Mouse (Mus musculus) CH12.LX (cell line): ENCODE data around the gene Fam160a1. TPM values are rescaled to one million over a fixed set of nuclear protein-coding genes. Genes with fewer than 3 reads are reported as not detected.

Experiments used
- DNase-seq: peaks from one replicate; pipeline ENCODE4 v3.0.0-alpha.2; 2013; ENCODE audit errors: extremely low read depth
- H3K27ac ChIP-seq: 2 replicates; pipeline ENCODE4 v1.5.1; 2012; ENCODE audit warnings: low read depth, mild to moderate bottlenecking, control low read depth, moderate library complexity; ENCODE audit not compliant: insufficient read depth
- H3K27me3 ChIP-seq: replicated peaks from 2 replicates; pipeline ENCODE3; 2012; ENCODE audit warnings: inconsistent platforms
- H3K36me3 ChIP-seq, 2 experiments: replicated peaks in 1 of 2; 2 replicates each; pipeline versions ENCODE3 to v1.6.1; 2012; ENCODE audit warnings: inconsistent platforms in 1 of 2, low read length in 1 of 2, mild to moderate bottlenecking in 1 of 2, mixed read lengths in 1 of 2, moderate library complexity in 1 of 2; ENCODE audit not compliant: control insufficient read depth in 1 of 2, insufficient read depth in 1 of 2
- H3K4me1 ChIP-seq, 2 experiments: 2 replicates each; pipeline ENCODE4 v1.6.1; 2012; ENCODE audit warnings: inconsistent platforms in 1 of 2, moderate library complexity in 1 of 2; ENCODE audit not compliant: insufficient read depth in 2 of 2, control insufficient read depth in 1 of 2
- H3K4me2 ChIP-seq: 2 replicates; pipeline ENCODE4 v1.6.1; 2012; ENCODE audit warnings: low read depth, mild to moderate bottlenecking, control low read depth; ENCODE audit not compliant: poor library complexity, insufficient read depth, severe bottlenecking
- H3K4me3 ChIP-seq, 3 experiments: fragments of 150-350 bp in 1 of 3; sonication (generic) in 1 of 3; replicated peaks in 1 of 3; 2 replicates each; pipeline versions ENCODE3 to v1.5.1; 2011 to 2012; ENCODE audit warnings: low read depth in 2 of 3, low read length in 2 of 3, mild to moderate bottlenecking in 2 of 3, moderate library complexity in 2 of 3, control low read depth in 1 of 3, improper control_type of control experiment in 1 of 3, inconsistent platforms in 1 of 3, mixed read lengths in 1 of 3; ENCODE audit not compliant: poor library complexity in 1 of 3
- H3K79me2 ChIP-seq: replicated peaks from 2 replicates; pipeline ENCODE4 v1.6.1; 2012; ENCODE audit warnings: mild to moderate bottlenecking, moderate library complexity; ENCODE audit not compliant: control insufficient read depth, poor library complexity, insufficient read depth, severe bottlenecking; ENCODE audit errors: extremely low read depth
- H3K9ac ChIP-seq: 2 replicates; pipeline ENCODE4 v1.6.1; 2012; ENCODE audit warnings: low read depth, mild to moderate bottlenecking, control low read depth, moderate library complexity; ENCODE audit not compliant: insufficient read depth
- H3K9me3 ChIP-seq: replicated peaks from 2 replicates; pipeline ENCODE3; 2012; ENCODE audit warnings: low read length, inconsistent platforms, mixed read lengths
- CHD2 ChIP-seq: IDR thresholded peaks from 2 replicates; pipeline ENCODE4 v1.6.1; 2011; ENCODE audit warnings: low read length, improper control_type of control experiment
- CTCF ChIP-seq, 2 experiments: IDR thresholded peaks in 1 of 2; conservative IDR thresholded peaks in 1 of 2; 2 replicates each; pipeline ENCODE4 v1.5.1; 2011 to 2012; ENCODE audit warnings: low read depth in 2 of 2, low read length in 2 of 2, improper control_type of control experiment in 1 of 2, inconsistent platforms in 1 of 2, mild to moderate bottlenecking in 1 of 2, moderate library complexity in 1 of 2
- E2F4 ChIP-seq: IDR thresholded peaks from 2 replicates; pipeline ENCODE4 v1.6.1; 2011; ENCODE audit warnings: low read depth, low read length, improper control_type of control experiment; ENCODE audit not compliant: insufficient replicate concordance
- GABPA ChIP-seq: IDR thresholded peaks from 2 replicates; pipeline ENCODE4 v1.6.1; 2012; ENCODE audit warnings: low read depth, low read length, improper control_type of control experiment, inconsistent platforms; ENCODE audit not compliant: insufficient replicate concordance
- HCFC1 ChIP-seq: IDR thresholded peaks from 2 replicates; pipeline ENCODE4 v1.6.1; 2012; ENCODE audit warnings: low read depth, mild to moderate bottlenecking, inconsistent platforms, low read length, improper control_type of control experiment
- IRF4 ChIP-seq: IDR thresholded peaks from 2 replicates; pipeline ENCODE4 v1.6.1; 2014; ENCODE audit warnings: low read depth, mild to moderate bottlenecking, inconsistent platforms, low read length, improper control_type of control experiment
- JUND ChIP-seq: conservative IDR thresholded peaks from 2 replicates; pipeline ENCODE4 v1.6.1; 2011; ENCODE audit warnings: low read depth, low read length, improper control_type of control experiment
- KAT2A ChIP-seq: IDR thresholded peaks from 2 replicates; pipeline ENCODE4 v1.6.1; 2012; ENCODE audit warnings: low read length, improper control_type of control experiment, inconsistent platforms; ENCODE audit not compliant: insufficient replicate concordance
- MAFK ChIP-seq: IDR thresholded peaks from 2 replicates; pipeline ENCODE4 v1.6.1; 2011; ENCODE audit warnings: low read length, improper control_type of control experiment; ENCODE audit not compliant: insufficient replicate concordance
- MAX ChIP-seq: IDR thresholded peaks from 2 replicates; pipeline ENCODE4 v1.6.1; 2011; ENCODE audit warnings: low read length, improper control_type of control experiment
- PAX5 ChIP-seq: IDR thresholded peaks from 2 replicates; pipeline ENCODE4 v1.6.1; 2012; ENCODE audit warnings: low read length, inconsistent platforms, mixed read lengths
- POLR2A ChIP-seq: IDR thresholded peaks from 2 replicates; pipeline ENCODE4 v1.6.1; 2011; ENCODE audit warnings: low read depth, mild to moderate bottlenecking, improper control_type of control experiment, low read length
- POLR2AphosphoS2 ChIP-seq: IDR thresholded peaks from 2 replicates; pipeline ENCODE4 v1.6.1; 2011; ENCODE audit warnings: low read depth, low read length, improper control_type of control experiment
- SIN3A ChIP-seq: IDR thresholded peaks from 2 replicates; pipeline ENCODE4 v1.6.1; 2012; ENCODE audit warnings: low read length, improper control_type of control experiment, inconsistent platforms
- TBP ChIP-seq: conservative IDR thresholded peaks from 2 replicates; pipeline ENCODE4 v1.6.1; 2011; ENCODE audit warnings: low read depth, low read length, improper control_type of control experiment
- UBTF ChIP-seq: IDR thresholded peaks from 2 replicates; pipeline ENCODE4 v1.6.1; 2012; ENCODE audit warnings: low read depth, mild to moderate bottlenecking, inconsistent platforms, low read length, improper control_type of control experiment, moderate library complexity
- ZNF384 ChIP-seq: IDR thresholded peaks from 2 replicates; pipeline ENCODE4 v1.6.1; 2012; ENCODE audit warnings: low read depth, low read length, improper control_type of control experiment, inconsistent platforms
- dilution Hi-C: fragments of 300-500 bp; cut with MboI; formaldehyde crosslinking; loops from 2 replicates; pipeline ENCODE4 v1.14.3; 2020; ENCODE audit warnings: low sequenced_read_pairs; ENCODE audit not compliant: extremely low pct_unique_long_range_greater_than_20kb, extremely low pct_ligation_motif_present
- in situ Hi-C: fragments of 300-500 bp; cut with MboI; formaldehyde crosslinking; loops from 3 replicates; pipeline ENCODE4 v1.14.3; 2019; ENCODE audit warnings: low sequenced_read_pairs, low pct_ligation_motif_present, low pct_unique_long_range_greater_than_20kb, mixed read lengths
- polyA plus RNA-seq: library from polyadenylated mRNA; unstranded; fragments of >175 nt; gene quantifications from 2 replicates; pipeline ENCODE4 v1.2.1, GENCODE M21; 2012; ENCODE audit warnings: low read depth; ENCODE audit not compliant: insufficient read length
- total RNA-seq, 2 experiments: library from RNA; depleted of rRNA; stranded (reverse); fragments of 300-350 nt in 1 of 2; fragments of >200 nt in 1 of 2; gene quantifications; 2 replicates each; pipeline ENCODE4 v1.2.3; 2012 to 2014

Fam160a1 gene
- total and polyA plus RNA-seq, 3 experiments, result 0.17 to 0.41 (median 0.20) TPM

GRCm38 (mm10) chr3:85855043-85855442 lies 38.0 kb upstream of the Fam160a1 start:
- no peak overlapping the region for H3K4me3 ChIP-seq
- in situ Hi-C loops, result no loop called here
- TF ChIP-seq JUND (no peak), CTCF (conservative IDR thresholded peaks at IDR 0.05 in 1 of 2, IDR thresholded peaks at IDR 0.05 in 1 of 2; ENCODE audit: low read depth in 2 of 2, low read length in 2 of 2) (no peak)
- TF ChIP-seq, all 38 proteins: peak for 0
- Histone ChIP-seq H3K27me3 (no peaks in the 10 kb centered on the region), H3K36me3 (no peaks in the 10 kb centered on the region), H3K9ac (no peak overlapping the region), H3K9me3 (no peaks in the 10 kb centered on the region), H3K79me2 (no peaks in the 10 kb centered on the region), H3K27ac (no peak overlapping the region), H3K4me2 (no peak overlapping the region), H3K4me1 (0 out of 4 replicates have a peak, but pooled peaks cover 0 to 3% of the 10 kb centered on the region in 2 experiments)
- dilution Hi-C loops, result no loop called here
- no peak for DNase-seq

GRCm38 (mm10) chr3:85854143-85854542 lies 37.1 kb upstream of the Fam160a1 start:
- H3K4me3 ChIP-seq, result no peak overlapping the region
- dilution Hi-C loops (no loop called here), in situ Hi-C loops (no loop called here)
- H3K4me2 ChIP-seq, result no peak overlapping the region
- H3K27me3 ChIP-seq, result no peaks in the 10 kb centered on the region
- H3K9me3 ChIP-seq, result no peaks in the 10 kb centered on the region
- 0 out of 4 replicates have a peak, but pooled peaks cover 0 to 3% of the 10 kb centered on the region in 2 experiments for H3K4me1 ChIP-seq
- no peak for DNase-seq
- no peaks in the 10 kb centered on the region for H3K36me3 ChIP-seq
- no peak overlapping the region for H3K9ac ChIP-seq
- no peak for TF ChIP-seq E2F4
- no peak for TF ChIP-seq IRF4
- TF ChIP-seq UBTF, result no peak
- TF ChIP-seq KAT2A, result no peak
- TF ChIP-seq ZNF384, result no peak
- TF ChIP-seq TBP, result no peak
- no peak for TF ChIP-seq MAFK
- TF ChIP-seq POLR2A, result no peak
- no peak for TF ChIP-seq HCFC1
- no peak for TF ChIP-seq POLR2AphosphoS2
- TF ChIP-seq MAX, result no peak
- TF ChIP-seq GABPA, result no peak
- no peak for TF ChIP-seq PAX5
- no peak for TF ChIP-seq SIN3A
- TF ChIP-seq CHD2, result no peak
- H3K79me2 ChIP-seq, result no peaks in the 10 kb centered on the region
- no peak overlapping the region for H3K27ac ChIP-seq
